Mouse (Mus musculus) CH12.LX (cell line): ENCODE data around the gene Mecr. TPM values are rescaled to one million over a fixed set of nuclear protein-coding genes. Genes with fewer than 3 reads are reported as not detected.

Source experiments
- DNase-seq: peaks from one replicate; pipeline ENCODE4 v3.0.0-alpha.2; 2013; ENCODE audit errors: extremely low read depth
- H3K27ac ChIP-seq: 2 replicates; pipeline ENCODE4 v1.5.1; 2012; ENCODE audit warnings: low read depth, mild to moderate bottlenecking, control low read depth, moderate library complexity; ENCODE audit not compliant: insufficient read depth
- H3K27me3 ChIP-seq: replicated peaks from 2 replicates; pipeline ENCODE3; 2012; ENCODE audit warnings: inconsistent platforms
- H3K36me3 ChIP-seq, 2 experiments: replicated peaks in 1 of 2; 2 replicates each; pipeline versions ENCODE3 to v1.6.1; 2012; ENCODE audit warnings: inconsistent platforms in 1 of 2, low read length in 1 of 2, mild to moderate bottlenecking in 1 of 2, mixed read lengths in 1 of 2, moderate library complexity in 1 of 2; ENCODE audit not compliant: control insufficient read depth in 1 of 2, insufficient read depth in 1 of 2
- H3K4me1 ChIP-seq, 2 experiments: 2 replicates each; pipeline ENCODE4 v1.6.1; 2012; ENCODE audit warnings: inconsistent platforms in 1 of 2, moderate library complexity in 1 of 2; ENCODE audit not compliant: insufficient read depth in 2 of 2, control insufficient read depth in 1 of 2
- H3K4me2 ChIP-seq: 2 replicates; pipeline ENCODE4 v1.6.1; 2012; ENCODE audit warnings: low read depth, mild to moderate bottlenecking, control low read depth; ENCODE audit not compliant: poor library complexity, insufficient read depth, severe bottlenecking
- H3K4me3 ChIP-seq, 3 experiments: fragments of 150-350 bp in 1 of 3; sonication (generic) in 1 of 3; replicated peaks in 1 of 3; 2 replicates each; pipeline versions ENCODE3 to v1.5.1; 2011 to 2012; ENCODE audit warnings: low read depth in 2 of 3, low read length in 2 of 3, mild to moderate bottlenecking in 2 of 3, moderate library complexity in 2 of 3, control low read depth in 1 of 3, improper control_type of control experiment in 1 of 3, inconsistent platforms in 1 of 3, mixed read lengths in 1 of 3; ENCODE audit not compliant: poor library complexity in 1 of 3
- H3K79me2 ChIP-seq: replicated peaks from 2 replicates; pipeline ENCODE4 v1.6.1; 2012; ENCODE audit warnings: mild to moderate bottlenecking, moderate library complexity; ENCODE audit not compliant: control insufficient read depth, poor library complexity, insufficient read depth, severe bottlenecking; ENCODE audit errors: extremely low read depth
- H3K9ac ChIP-seq: 2 replicates; pipeline ENCODE4 v1.6.1; 2012; ENCODE audit warnings: low read depth, mild to moderate bottlenecking, control low read depth, moderate library complexity; ENCODE audit not compliant: insufficient read depth
- H3K9me3 ChIP-seq: replicated peaks from 2 replicates; pipeline ENCODE3; 2012; ENCODE audit warnings: low read length, inconsistent platforms, mixed read lengths
- BHLHE40 ChIP-seq: IDR thresholded peaks from 2 replicates; pipeline ENCODE4 v1.6.1; 2011; ENCODE audit warnings: mild to moderate bottlenecking, low read depth, low read length, improper control_type of control experiment
- CHD1 ChIP-seq: IDR thresholded peaks from 2 replicates; pipeline ENCODE4 v1.6.1; 2012; ENCODE audit warnings: low read depth, low read length, improper control_type of control experiment, inconsistent platforms
- CHD2 ChIP-seq: IDR thresholded peaks from 2 replicates; pipeline ENCODE4 v1.6.1; 2011; ENCODE audit warnings: low read length, improper control_type of control experiment
- GABPA ChIP-seq: IDR thresholded peaks from 2 replicates; pipeline ENCODE4 v1.6.1; 2012; ENCODE audit warnings: low read depth, low read length, improper control_type of control experiment, inconsistent platforms; ENCODE audit not compliant: insufficient replicate concordance
- KAT2A ChIP-seq: IDR thresholded peaks from 2 replicates; pipeline ENCODE4 v1.6.1; 2012; ENCODE audit warnings: low read length, improper control_type of control experiment, inconsistent platforms; ENCODE audit not compliant: insufficient replicate concordance
- MXI1 ChIP-seq: IDR thresholded peaks from 2 replicates; pipeline ENCODE4 v1.6.1; 2011; ENCODE audit warnings: mild to moderate bottlenecking, low read depth, low read length, improper control_type of control experiment
- MYC ChIP-seq: IDR thresholded peaks from 2 replicates; pipeline ENCODE4 v1.6.1; 2011; ENCODE audit warnings: low read depth, mild to moderate bottlenecking, improper control_type of control experiment, low read length
- NELFE ChIP-seq: IDR thresholded peaks from 2 replicates; pipeline ENCODE4 v1.6.1; 2011; ENCODE audit warnings: low read depth, low read length, improper control_type of control experiment
- NRF1 ChIP-seq: IDR thresholded peaks from 2 replicates; pipeline ENCODE4 v1.6.1; 2014; ENCODE audit warnings: low read depth, mild to moderate bottlenecking, inconsistent platforms, low read length, improper control_type of control experiment, moderate library complexity
- PAX5 ChIP-seq: IDR thresholded peaks from 2 replicates; pipeline ENCODE4 v1.6.1; 2012; ENCODE audit warnings: low read length, inconsistent platforms, mixed read lengths
- POLR2AphosphoS2 ChIP-seq: IDR thresholded peaks from 2 replicates; pipeline ENCODE4 v1.6.1; 2011; ENCODE audit warnings: low read depth, low read length, improper control_type of control experiment
- RAD21 ChIP-seq: IDR thresholded peaks from 2 replicates; pipeline ENCODE4 v1.6.1; 2011; ENCODE audit warnings: low read depth, mild to moderate bottlenecking, low read length, improper control_type of control experiment, moderate library complexity
- SIN3A ChIP-seq: IDR thresholded peaks from 2 replicates; pipeline ENCODE4 v1.6.1; 2012; ENCODE audit warnings: low read length, improper control_type of control experiment, inconsistent platforms
- SMC3 ChIP-seq: IDR thresholded peaks from 2 replicates; pipeline ENCODE4 v1.6.1; 2011; ENCODE audit warnings: low read depth, low read length, improper control_type of control experiment
- TBP ChIP-seq: conservative IDR thresholded peaks from 2 replicates; pipeline ENCODE4 v1.6.1; 2011; ENCODE audit warnings: low read depth, low read length, improper control_type of control experiment
- UBTF ChIP-seq: IDR thresholded peaks from 2 replicates; pipeline ENCODE4 v1.6.1; 2012; ENCODE audit warnings: low read depth, mild to moderate bottlenecking, inconsistent platforms, low read length, improper control_type of control experiment, moderate library complexity
- ZC3H11A ChIP-seq: IDR thresholded peaks from 2 replicates; pipeline ENCODE4 v1.6.1; 2012; ENCODE audit warnings: low read depth, mild to moderate bottlenecking, inconsistent platforms, low read length, improper control_type of control experiment
- ZKSCAN1 ChIP-seq: IDR thresholded peaks from 2 replicates; pipeline ENCODE4 v1.6.1; 2012; ENCODE audit warnings: low read depth, inconsistent platforms, low read length, improper control_type of control experiment, borderline replicate concordance
- ZNF384 ChIP-seq: IDR thresholded peaks from 2 replicates; pipeline ENCODE4 v1.6.1; 2012; ENCODE audit warnings: low read depth, low read length, improper control_type of control experiment, inconsistent platforms
- dilution Hi-C: fragments of 300-500 bp; cut with MboI; formaldehyde crosslinking; loops from 2 replicates; pipeline ENCODE4 v1.14.3; 2020; ENCODE audit warnings: low sequenced_read_pairs; ENCODE audit not compliant: extremely low pct_unique_long_range_greater_than_20kb, extremely low pct_ligation_motif_present
- in situ Hi-C: fragments of 300-500 bp; cut with MboI; formaldehyde crosslinking; loops from 3 replicates; pipeline ENCODE4 v1.14.3; 2019; ENCODE audit warnings: low sequenced_read_pairs, low pct_ligation_motif_present, low pct_unique_long_range_greater_than_20kb, mixed read lengths
- polyA plus RNA-seq: library from polyadenylated mRNA; unstranded; fragments of >175 nt; gene quantifications from 2 replicates; pipeline ENCODE4 v1.2.1, GENCODE M21; 2012; ENCODE audit warnings: low read depth; ENCODE audit not compliant: insufficient read length
- total RNA-seq, 2 experiments: library from RNA; depleted of rRNA; stranded (reverse); fragments of 300-350 nt in 1 of 2; fragments of >200 nt in 1 of 2; gene quantifications; 2 replicates each; pipeline ENCODE4 v1.2.3; 2012 to 2014

The Mecr gene
- total and polyA plus RNA-seq, 3 experiments = 43.0 to 77.3 (median 54.6) TPM

DNA sequence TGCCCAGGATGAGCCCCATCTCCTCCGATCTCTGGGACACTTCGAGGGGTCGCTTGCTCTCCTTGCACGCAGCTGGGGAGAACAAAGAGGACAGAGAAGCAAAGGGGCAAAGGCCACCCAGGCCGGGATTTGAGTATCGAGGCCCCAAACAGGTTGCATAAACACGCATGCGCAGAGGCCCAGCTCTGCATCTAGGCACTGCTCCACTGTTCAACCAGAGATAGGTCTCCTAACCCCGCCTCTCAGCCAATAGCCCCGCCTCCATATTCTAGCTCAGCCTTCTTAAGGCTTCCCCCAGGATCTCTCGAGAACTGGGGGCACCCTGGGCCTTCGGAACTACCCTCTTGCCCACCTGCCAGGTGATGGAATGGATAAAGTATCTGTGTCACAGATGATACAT is 45.4 kb upstream of the Mecr start:
- dilution Hi-C loops = no loop called here
- H3K27me3 ChIP-seq = peaks cover 95% of the 10 kb centered on the region
- no peaks in the 10 kb centered on the region for H3K36me3 ChIP-seq

DNA sequence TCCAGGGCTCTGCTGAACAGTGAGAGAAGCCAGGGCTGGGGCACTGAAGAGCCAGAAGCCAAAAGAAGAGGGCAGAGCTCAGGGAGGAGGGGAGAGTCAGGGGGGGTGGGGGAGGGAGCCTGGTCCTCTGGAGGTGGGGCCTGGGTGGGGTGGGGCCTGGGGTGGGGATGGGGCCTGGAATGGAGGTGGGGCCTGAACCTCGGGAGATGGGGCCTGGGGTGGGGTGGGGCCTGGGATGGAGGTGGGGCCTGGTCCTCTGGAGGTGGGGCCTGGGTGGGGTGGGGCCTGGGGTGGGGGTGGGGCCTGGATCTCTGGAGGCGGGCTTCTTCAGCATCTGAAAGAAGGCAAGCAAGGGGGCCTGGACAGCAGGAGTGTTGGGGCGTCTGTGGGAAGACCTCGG is 44.3 kb upstream of the Mecr start:
- H3K4me1 ChIP-seq = peaks cover 0 to 8% of the 10 kb centered on the region in 2 experiments; a peak in 2 of 4 replicates
- TF ChIP-seq ZC3H11A = no peak
- TF ChIP-seq MXI1 = no peak
- no peak for TF ChIP-seq ZNF384
- no peak for TF ChIP-seq UBTF
- no peak for TF ChIP-seq SMC3
- TF ChIP-seq ZKSCAN1 = no peak
- TF ChIP-seq RAD21 = no peak
- no peak for TF ChIP-seq POLR2AphosphoS2
- no peak for TF ChIP-seq PAX5
- TF ChIP-seq NELFE = no peak
- TF ChIP-seq CHD1 = no peak
- no peak for TF ChIP-seq KAT2A
- TF ChIP-seq BHLHE40 = no peak
- no peak for TF ChIP-seq TBP
- no peak for TF ChIP-seq GABPA
- no peak for TF ChIP-seq CHD2
- no peak for TF ChIP-seq MYC
- no peak for TF ChIP-seq SIN3A
- DNase-seq = no peak
- no peak overlapping the region for H3K27ac ChIP-seq
- no peak overlapping the region for H3K9ac ChIP-seq
- no peaks in the 10 kb centered on the region for H3K36me3 ChIP-seq
- dilution Hi-C loops (no loop called here), in situ Hi-C loops (no loop called here)
- H3K4me3 ChIP-seq = no peak overlapping the region
- peaks cover 4% of the 10 kb centered on the region for H3K9me3 ChIP-seq
- H3K27me3 ChIP-seq = peaks cover 95% of the 10 kb centered on the region
- H3K79me2 ChIP-seq = no peaks in the 10 kb centered on the region
- no peak overlapping the region for H3K4me2 ChIP-seq

More for the DNA sequence above, 45.4 kb upstream of the Mecr start:
- Histone ChIP-seq H3K9ac (no peak overlapping the region), H3K4me3 (no peak overlapping the region), H3K27ac (no peak overlapping the region), H3K4me2 (peak overlapping the region; percentile 1; the same call in 1 of the 2 replicates)
- no peak for DNase-seq
- TF ChIP-seq ZKSCAN1 (no peak), NRF1 (peak; percentile 82)
- TF ChIP-seq, all 38 proteins: peak for 1
- Histone ChIP-seq H3K79me2 (no peaks in the 10 kb centered on the region), H3K4me1 (peaks cover 0 to 8% of the 10 kb centered on the region in 2 experiments; a peak in 2 of 4 replicates), H3K9me3 (peaks cover 4% of the 10 kb centered on the region)
- in situ Hi-C loops = no loop called here
